Mouse (Mus musculus) hematopoietic stem cell, adult 5-6 weeks (primary cell): ENCODE data around the gene Ube2j2. TPM values are rescaled to one million over a fixed set of nuclear protein-coding genes. Genes with fewer than 3 reads are reported as not detected.

Experiments used
- ATAC-seq, 2 experiments: fragments of 125-278 bp in 1 of 2; replicated peaks in 1 of 2; 2 replicates each; pipeline ENCODE4 v1.8.0; 2016 to 2017; ENCODE audit warnings: inconsistent platforms in 2 of 2, mild to moderate bottlenecking in 2 of 2, moderate number of reproducible peaks in 2 of 2, low read depth in 1 of 2, moderate TSS enrichment in 1 of 2; ENCODE audit not compliant: low FRiP score in 2 of 2, poor library complexity in 2 of 2, severe bottlenecking in 2 of 2, insufficient read depth in 1 of 2, low TSS enrichment in 1 of 2
- total RNA-seq: library from RNA; stranded (forward); fragments of 172-1452, 232-1000 nt; gene quantifications from 2 replicates; pipeline ENCODE4 v1.2.3, GENCODE M21; 2017

Gene Ube2j2
- total RNA-seq, 1 experiment from 2014 or later: 104 TPM

GRCm38 (mm10) chr4:155947094-155947493 lies 3.5 kb downstream of the Ube2j2 start:
- no peak for ATAC-seq

- no peak for ATAC-seq
Observed at GRCm38 (mm10) chr4:155955491-155955890, 11.9 kb downstream of the Ube2j2 start.

- peak; percentile 65 to 70 for ATAC-seq
Observed at GRCm38 (mm10) chr4:155959275-155959674, 15.6 kb downstream of the Ube2j2 start.

GRCm38 (mm10) chr4:155962167-155962971 lies 18.7 kb downstream of the Ube2j2 start, which contains the start of gene C1qtnf12:
Gene C1qtnf12 (plus strand): TSS chr4:155962318.
- ATAC-seq: peak; percentile 71 to 76

- no peak for ATAC-seq
Observed at GRCm38 (mm10) chr4:155963106-155963505, 19.5 kb downstream of the Ube2j2 start.

GRCm38 (mm10) chr4:155964396-155964795 lies 20.8 kb downstream of the Ube2j2 start:
- ATAC-seq: no peak

- ATAC-seq: no peak
Observed at GRCm38 (mm10) chr4:155969043-155969653, 25.5 kb downstream of the Ube2j2 start.

GRCm38 (mm10) chr4:155970286-155970685 lies 26.7 kb downstream of the Ube2j2 start:
- no peak for ATAC-seq

GRCm38 (mm10) chr4:155972651-155973050 lies 29.0 kb downstream of the Ube2j2 start:
- ATAC-seq: no peak

- no peak for ATAC-seq
Observed at GRCm38 (mm10) chr4:155973239-155973638, 29.6 kb downstream of the Ube2j2 start.

GRCm38 (mm10) chr4:155981436-155982082 lies 37.9 kb downstream of the Ube2j2 start:
- ATAC-seq: no peak

GRCm38 (mm10) chr4:155983788-155984187 lies 40.2 kb downstream of the Ube2j2 start:
- ATAC-seq: no peak

- ATAC-seq: peak in 1 of 2 experiments; percentile 20; a peak in 1 of 4 replicates
Observed at GRCm38 (mm10) chr4:155991211-155991907, 47.7 kb downstream of the Ube2j2 start.

- ATAC-seq: no peak
Observed at GRCm38 (mm10) chr4:155991908-155992230, 48.2 kb downstream of the Ube2j2 start.

GRCm38 (mm10) chr4:155992241-155992905 lies 48.7 kb downstream of the Ube2j2 start, which contains the start of the genes B3galt6 and Sdf4:
Gene B3galt6 (minus strand): TSS chr4:155992649.
Gene Sdf4 (plus strand): TSS chr4:155992872.
- ATAC-seq: peak; percentile 77 to 78

- peak; percentile 66 to 79 for ATAC-seq
Observed at GRCm38 (mm10) chr4:155992906-155993547, 49.4 kb downstream of the Ube2j2 start.

GRCm38 (mm10) chr4:155993606-155994005 lies 50.0 kb downstream of the Ube2j2 start:
- no peak for ATAC-seq
